Mouse (Mus musculus) forebrain, embryonic 11.5 days (tissue): ENCODE results near the gene Bicd1. TPM values are rescaled to one million over a fixed set of nuclear protein-coding genes. Genes with fewer than 3 reads are reported as not detected.

Experiments used
- ATAC-seq: fragments of 200-750 bp; cut with Nextera tagmentation; replicated peaks from 2 replicates; pipeline ENCODE4 v1.8.0; 2017; ENCODE audit warnings: moderate TSS enrichment; ENCODE audit not compliant: low FRiP score
- DNase-seq: peaks from one replicate; pipeline ENCODE4 v3.0.0-alpha.2; 2017; ENCODE audit warnings: low spot score
- H3K27ac ChIP-seq: fragments of 300-500 bp; sonication (generic); 2 replicates; pipeline ENCODE4 v1.5.1; 2014; ENCODE audit warnings: low read depth, low read length
- H3K27me3 ChIP-seq: fragments of 300-500 bp; sonication (generic); 2 replicates; pipeline ENCODE4 v1.6.1; 2014; ENCODE audit warnings: mild to moderate bottlenecking, low read length, mixed read lengths; ENCODE audit not compliant: control insufficient read depth, insufficient read depth
- H3K36me3 ChIP-seq: fragments of 300-500 bp; sonication (generic); 2 replicates; pipeline ENCODE4 v1.6.1; 2014; ENCODE audit warnings: mild to moderate bottlenecking, low read length, moderate library complexity, mixed read lengths; ENCODE audit not compliant: control insufficient read depth, insufficient read depth
- H3K4me1 ChIP-seq: fragments of 300-500 bp; sonication (generic); replicated peaks from 2 replicates; pipeline ENCODE4 v1.6.1; 2014; ENCODE audit warnings: low read length, mixed read lengths; ENCODE audit not compliant: control insufficient read depth, insufficient read depth
- H3K4me2 ChIP-seq: fragments of 300-500 bp; sonication (generic); 2 replicates; pipeline ENCODE4 v1.6.1; 2014; ENCODE audit warnings: low read depth, mild to moderate bottlenecking, low read length, moderate library complexity, mixed read lengths; ENCODE audit not compliant: severe bottlenecking
- H3K4me3 ChIP-seq: fragments of 300-500 bp; sonication (generic); 2 replicates; pipeline ENCODE4 v1.5.1; 2014; ENCODE audit warnings: low read depth, low read length
- H3K9ac ChIP-seq: fragments of 300-500 bp; sonication (generic); 2 replicates; pipeline ENCODE4 v1.6.1; 2014; ENCODE audit warnings: low read length
- H3K9me3 ChIP-seq: fragments of 300-500 bp; sonication (generic); 2 replicates; pipeline ENCODE4 v1.6.1; 2016; ENCODE audit warnings: low read length, mixed read lengths; ENCODE audit not compliant: control insufficient read depth
- WGBS: fragments of 180-500 bp; shearing (Covaris S2); extraction: QIAGEN DNeasy Blood & Tissue Kit; methylation state at CpG from one replicate; pipeline ENCODE4 v1.1.7; 2014; 5-methylcytosine and 5-hydroxymethylcytosine counted together
- microRNA-seq: library from miRNA; unstranded; fragments of <30 nt; microRNA quantifications from one replicate; pipeline ENCODE4, GENCODE M21; 2016; ENCODE audit not compliant: insufficient number of aligned reads
- polyA plus RNA-seq: library from polyadenylated mRNA; unstranded; fragments of >200 nt; fragmentation: Nextera tagmentation; extraction: Ambion mirVana; gene quantifications from 2 replicates; pipeline ENCODE4 v1.2.1, GENCODE M21; 2014

Gene Bicd1
- polyA plus RNA-seq, 1 experiment from 2014 or later: 22.4 TPM

GRCm38 (mm10) chr6:149585708-149586504, 177.2 kb downstream of the Bicd1 start:
- DNase-seq (no peak), ATAC-seq (no peak)
- WGBS: 93% methylated on average over 7 of the region's 7 CpGs
- Histone ChIP-seq H3K9ac (no peak overlapping the region), H3K9me3 (no peaks in the 10 kb centered on the region; the same call in 1 of the 2 replicates), H3K4me3 (no peak overlapping the region), H3K4me1 (no peaks in the 10 kb centered on the region), H3K27ac (no peak overlapping the region), H3K27me3 (no peaks in the 10 kb centered on the region), H3K4me2 (no peak overlapping the region), H3K36me3 (no peaks in the 10 kb centered on the region)

Small RNA genes within 50 kb of the gene (microRNA-seq; reads per million reads assigned to microRNA genes)
- gene Gm24307: not detected

Other genes starting within 250 kb of the Bicd1 start
- gene Amn1, start 220.2 kb upstream of the Bicd1 start, polyA plus RNA-seq: 57.3 and 62.9 TPM in 2 replicates
- 42.6 and 49.9 TPM in 2 replicates for gene Resf1, start 99.5 kb upstream of the Bicd1 start, polyA plus RNA-seq